Mouse (Mus musculus) left cerebral cortex, postnatal 25 days (tissue): ENCODE data around the gene Tmem80. TPM values are rescaled to one million over a fixed set of nuclear protein-coding genes. Genes with fewer than 3 reads are reported as not detected.
A peak's percentile ranks its signal among the peaks of the same experiment; 100 is the strongest.

Source experiments
- DNase-seq, 2 experiments: peaks; one replicate each; pipeline ENCODE4 v3.0.0; 2022; ENCODE audit warnings: low spot score in 2 of 2, mixed read lengths in 1 of 2
- intact Hi-C: fragments of 180-260 bp; cut with DNase I; formaldehyde crosslinking; loops from one replicate; pipeline ENCODE4 v1.15.1; 2025
- total RNA-seq, 2 experiments: library from RNA; stranded (reverse); gene quantifications; 2 replicates each; pipeline ENCODE4 v1.2.3; 2021

The Tmem80 gene
- total RNA-seq, 2 experiments from 2014 or later = 33.4 to 34.6 TPM

- no peak for DNase-seq
- intact Hi-C loops = no loop called here
Observed at GRCm38 (mm10) chr7:141317619-141318132, 9.9 kb upstream of the Tmem80 start.

- no peak for DNase-seq
- intact Hi-C loops = no loop called here
Observed at GRCm38 (mm10) chr7:141319446-141319845, 8.1 kb upstream of the Tmem80 start.

DNA sequence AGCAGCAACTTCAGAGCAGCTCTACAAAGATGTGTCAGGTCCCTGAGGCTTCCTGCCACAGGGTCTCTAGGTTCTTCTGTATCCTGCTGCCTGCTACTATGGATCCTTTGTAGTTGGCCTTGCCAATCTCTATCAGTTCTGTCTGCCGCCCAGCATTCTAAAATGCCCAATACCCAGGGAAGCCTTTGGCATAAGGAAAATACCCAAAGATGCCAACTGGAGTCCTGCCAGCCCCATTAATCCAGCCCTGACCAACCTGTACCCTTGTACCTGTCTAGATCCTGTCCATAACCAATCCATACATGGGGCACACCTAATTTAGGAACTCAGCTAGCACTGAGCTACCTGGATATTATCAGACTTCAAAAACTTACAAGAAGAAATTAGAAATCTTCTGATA, 2.9 kb upstream of the Tmem80 start:
- DNase-seq = no peak
- intact Hi-C loops = no loop called here

- DNase-seq = no peak
- intact Hi-C loops = no loop called here
Observed at GRCm38 (mm10) chr7:141326546-141327446, 743 bp upstream of the Tmem80 start.

DNA sequence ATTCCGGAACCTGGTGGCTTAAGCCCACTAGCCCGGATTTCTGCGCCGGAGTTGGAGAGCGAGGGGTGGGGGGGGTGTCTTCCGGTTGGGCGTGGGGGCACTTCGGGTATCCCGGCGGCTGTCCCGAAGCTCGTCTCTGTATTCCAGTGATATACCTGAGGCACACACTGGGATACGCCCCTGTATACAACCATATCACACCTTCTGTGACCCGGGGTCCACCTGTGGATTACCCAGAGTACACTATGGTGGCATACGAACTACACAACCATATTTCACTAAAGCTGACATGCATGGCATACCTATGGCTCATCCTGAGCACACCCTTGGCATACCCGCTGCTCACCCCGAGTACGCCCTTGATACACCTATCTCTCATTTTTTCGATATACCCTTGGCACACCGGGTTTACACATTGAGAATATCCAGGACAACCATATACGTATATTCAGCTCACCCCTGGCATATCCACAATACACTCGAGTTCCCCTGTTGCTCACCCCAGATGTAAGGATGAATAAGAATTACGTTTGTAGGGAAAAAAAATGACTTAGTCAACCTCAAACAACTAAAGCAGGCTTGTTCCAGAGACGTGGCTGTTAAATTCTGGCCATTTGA, 943 bp downstream of the Tmem80 start:
- DNase-seq = no peak
- intact Hi-C loops = no loop called here

GRCm38 (mm10) chr7:141330706-141331105, 3.2 kb downstream of the Tmem80 start:
- DNase-seq = no peak
- intact Hi-C loops = no loop called here

DNA sequence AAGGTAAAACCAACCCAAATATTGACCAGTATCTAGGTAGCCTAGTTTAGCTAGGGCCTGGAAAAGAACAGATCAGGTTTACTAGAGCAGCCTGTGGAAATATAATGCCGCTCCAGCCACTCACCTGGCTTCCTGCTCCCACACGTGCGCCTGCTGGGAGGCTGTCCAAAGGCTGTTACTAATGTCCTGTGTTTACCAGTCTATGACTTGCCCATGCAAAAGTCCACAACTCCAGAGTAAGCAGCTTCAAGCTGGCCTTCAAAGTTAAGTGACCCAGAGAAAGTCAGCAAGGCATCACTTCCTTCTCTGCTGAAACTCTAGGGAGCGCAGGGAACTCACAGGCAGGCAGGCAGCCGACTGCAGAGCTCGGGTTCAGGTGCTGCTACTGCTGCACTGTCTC, 4.5 kb downstream of the Tmem80 start:
- no peak for DNase-seq
- intact Hi-C loops = no loop called here

DNA sequence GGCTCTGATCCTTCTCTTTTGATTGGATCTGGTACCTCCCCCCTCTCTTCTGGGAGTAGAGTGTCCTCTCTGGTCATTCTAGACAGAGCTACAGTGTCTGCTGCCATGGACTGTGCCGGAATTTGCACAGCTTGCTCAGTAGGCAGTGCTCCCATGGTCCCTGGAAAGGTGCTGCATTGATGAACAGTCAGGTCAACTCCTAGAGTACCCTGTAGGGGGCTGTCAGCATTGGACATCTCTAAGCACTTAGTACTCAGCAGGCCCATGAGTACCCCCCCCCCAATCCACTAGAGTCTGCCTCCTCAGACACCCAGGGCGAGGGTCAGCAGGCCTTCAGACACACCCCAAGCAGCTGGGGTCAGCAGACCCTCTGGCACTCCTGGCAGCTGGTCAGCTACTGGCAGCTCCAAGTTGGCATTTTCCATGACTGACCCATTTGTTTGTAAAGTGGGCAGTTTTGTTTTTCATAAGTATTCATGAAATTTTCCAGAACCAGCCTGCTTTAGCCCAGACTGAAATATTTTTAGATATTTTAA, 7.6 kb downstream of the Tmem80 start:
- intact Hi-C loops = no loop called here
- no peak for DNase-seq

DNA sequence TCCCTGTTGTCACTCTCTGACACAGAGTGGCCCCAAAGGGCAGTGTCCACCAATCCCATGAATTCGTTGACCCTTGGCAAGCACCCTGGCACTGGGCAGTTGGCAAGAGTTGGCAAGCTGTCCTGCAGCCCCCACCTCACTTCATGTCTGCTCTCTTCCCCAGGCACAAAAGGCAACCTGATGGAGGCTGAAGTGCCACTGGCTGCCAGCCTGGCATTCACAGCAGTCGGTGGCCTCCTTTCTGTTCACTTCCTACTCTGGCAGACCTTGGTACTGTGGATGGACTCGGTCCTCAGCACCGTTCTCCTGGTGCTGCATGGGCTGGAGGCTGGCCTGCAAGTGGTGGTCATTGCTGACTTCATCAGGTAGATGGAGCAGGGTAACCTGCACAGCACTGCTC, 8.1 kb downstream of the Tmem80 start:
- intact Hi-C loops = no loop called here
- peak in 1 of 2 experiments; percentile 47 for DNase-seq

GRCm38 (mm10) chr7:141336296-141336695, 8.8 kb downstream of the Tmem80 start:
- no peak for DNase-seq
- intact Hi-C loops = no loop called here

DNA sequence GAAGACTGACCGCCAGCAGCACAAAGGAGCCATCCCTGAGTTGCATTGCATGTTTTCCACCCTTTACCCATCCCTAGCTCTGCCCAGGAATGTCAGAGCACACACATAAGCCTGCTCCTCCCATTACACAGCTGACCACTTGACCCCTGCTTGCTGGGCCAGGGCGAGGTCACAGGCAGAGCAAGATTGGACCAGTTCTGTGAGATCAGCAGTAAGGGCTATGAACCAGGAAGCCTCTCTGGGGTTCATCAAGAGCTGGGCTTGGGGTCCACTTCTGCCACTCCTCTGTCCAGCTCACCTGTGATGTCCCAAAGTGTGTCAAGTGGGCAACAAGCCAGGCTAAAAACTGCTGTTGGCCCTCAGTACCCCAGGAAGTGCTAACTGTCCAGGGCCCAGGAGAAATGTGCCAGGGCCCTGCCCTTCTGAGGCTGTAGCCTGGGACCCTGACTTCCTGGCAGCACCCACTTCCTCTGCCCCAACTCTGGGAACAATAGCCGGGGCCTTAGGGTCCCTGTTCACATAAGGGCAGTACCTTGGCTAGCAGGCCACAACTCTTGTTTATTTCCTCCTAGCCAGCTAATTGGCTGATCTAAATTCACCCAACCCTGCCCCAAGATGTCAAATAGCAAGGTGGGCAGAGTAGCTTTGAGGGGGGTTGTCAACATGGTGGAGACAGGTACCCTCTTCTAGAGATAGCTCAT, 10.3 kb downstream of the Tmem80 start:
- DNase-seq = no peak
- intact Hi-C loops = no loop called here

GRCm38 (mm10) chr7:141338576-141339131, 11.1 kb downstream of the Tmem80 start, which contains the start of gene Eps8l2:
Eps8l2 (plus strand) TSS chr7:141338880.
- intact Hi-C loops = no loop called here

GRCm38 (mm10) chr7:141339215-141339920, 11.8 kb downstream of the Tmem80 start:
- intact Hi-C loops = no loop called here
- no peak for DNase-seq

More at GRCm38 (mm10) chr7:141338576-141339131, 11.1 kb downstream of the Tmem80 start, which contains the start of gene Eps8l2:
- no peak for DNase-seq

DNA sequence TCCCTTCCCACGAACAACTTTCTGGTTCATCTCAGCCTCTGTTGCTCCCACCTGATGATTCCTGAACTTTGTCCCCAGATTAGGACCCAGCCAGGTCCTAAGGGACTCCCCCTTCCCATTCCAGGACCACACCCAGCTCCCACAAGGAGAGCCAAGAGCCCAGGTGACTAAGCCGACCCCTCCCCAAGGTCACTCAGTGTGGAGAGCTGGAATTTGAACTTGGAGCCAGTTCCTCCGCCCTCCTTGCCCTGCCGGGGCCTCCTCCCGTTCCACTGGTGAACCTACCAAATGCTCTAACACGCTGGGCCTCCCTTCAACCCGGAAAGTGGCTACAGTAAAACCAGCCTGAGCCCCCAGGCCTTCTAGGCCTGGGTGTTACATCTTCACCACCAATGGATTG, 12.5 kb downstream of the Tmem80 start:
- DNase-seq = no peak
- intact Hi-C loops = no loop called here

GRCm38 (mm10) chr7:141340476-141340875, 12.9 kb downstream of the Tmem80 start:
- no peak for DNase-seq
- intact Hi-C loops = no loop called here

- no peak for DNase-seq
- intact Hi-C loops = no loop called here
Observed at GRCm38 (mm10) chr7:141341689-141342226, 14.2 kb downstream of the Tmem80 start.

DNA sequence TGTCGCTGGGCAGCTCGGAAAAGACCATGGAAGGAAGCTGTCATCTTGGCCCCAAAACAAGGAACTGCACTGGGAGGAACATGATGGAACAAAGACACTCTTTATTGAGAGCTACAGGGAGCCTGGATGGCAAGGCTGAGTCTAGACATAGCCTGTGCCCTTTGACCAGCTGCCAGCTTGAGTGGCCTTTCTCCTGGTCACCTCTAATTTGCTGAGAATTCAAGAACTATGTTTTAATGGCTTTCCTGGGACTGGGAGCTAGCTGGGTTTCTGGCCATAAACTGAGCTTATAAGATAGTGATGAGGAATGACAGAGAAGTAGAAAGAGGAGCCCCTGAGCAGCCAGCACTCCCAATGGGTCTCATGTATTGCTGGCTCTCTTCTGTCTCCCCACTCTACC, 15.7 kb downstream of the Tmem80 start:
- intact Hi-C loops = no loop called here
- no peak for DNase-seq

DNA sequence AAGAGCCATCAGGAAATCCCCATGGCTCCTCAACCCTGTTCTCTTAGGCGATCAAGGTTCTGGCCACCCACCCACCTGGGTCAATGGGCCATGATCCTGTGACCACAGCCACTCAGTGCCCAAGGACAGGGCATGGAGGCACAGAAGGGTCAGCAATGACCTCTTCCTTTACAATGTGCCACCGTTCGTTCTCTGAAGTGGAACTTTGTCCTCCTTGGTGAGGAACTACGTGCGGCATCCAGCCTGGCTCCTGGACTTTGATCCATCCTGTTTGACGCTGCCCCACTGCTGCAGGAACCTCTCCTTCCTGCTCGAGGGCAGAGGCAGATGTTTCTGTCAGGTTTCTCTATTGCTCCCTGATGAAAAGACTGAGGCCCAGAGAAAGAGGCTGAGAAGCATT, 16.2 kb downstream of the Tmem80 start:
- DNase-seq = no peak
- intact Hi-C loops = no loop called here

DNA sequence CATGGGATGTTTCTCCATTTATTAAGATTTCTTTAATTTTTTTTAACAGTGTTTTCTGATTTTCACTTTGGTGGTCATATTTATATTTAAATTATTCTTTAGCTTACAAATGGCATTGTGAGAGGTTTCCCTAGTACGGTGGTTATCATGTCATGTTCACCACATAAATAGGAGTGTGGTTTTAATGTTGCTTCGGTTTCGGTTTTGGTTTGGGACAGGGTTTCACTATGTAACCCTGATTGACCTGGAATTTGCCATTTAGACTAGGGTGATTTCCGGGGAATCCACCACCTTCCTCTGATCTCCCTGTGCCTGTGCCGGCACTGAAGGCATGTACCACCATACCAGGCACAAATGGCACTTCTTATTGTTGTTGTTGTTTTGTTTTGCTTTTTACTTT, 17.2 kb downstream of the Tmem80 start:
- no peak for DNase-seq
- intact Hi-C loops = no loop called here
